Mouse (Mus musculus) CD8-positive naive resting alpha-beta T cell, adult 2 months (primary cell): Measurements from ENCODE around the gene Chd8.
"Not testable (repeated sequence)": the region's sequence is repeated elsewhere in the genome, so short reads cannot be mapped to it uniquely, and the experiment has no call there.

Experiments used
- DNase-seq, 2 experiments: peaks; one replicate each; pipeline ENCODE4 v3.0.0; 2022; ENCODE audit warnings: low read depth in 2 of 2, low spot score in 2 of 2

Chd8 gene

GRCm38 (mm10) chr14:52257484-52258213, at the start of gene Chd8:
Gene Chd8 (minus strand): TSS chr14:52257780.
- peak; percentile 98 for DNase-seq

- no peak for DNase-seq
Observed at GRCm38 (mm10) chr14:52306100-52306499, 48.5 kb upstream of the Chd8 start.

- peak; percentile 80 for DNase-seq
Observed at GRCm38 (mm10) chr14:52304644-52305271, 47.2 kb upstream of the Chd8 start, which contains the start of gene Mettl3. Gene Mettl3 (minus strand): TSS chr14:52305128.

GRCm38 (mm10) chr14:52303517-52303916, 45.9 kb upstream of the Chd8 start:
- not testable (repeated sequence) for DNase-seq

GRCm38 (mm10) chr14:52295558-52296264, 38.1 kb upstream of the Chd8 start:
- no peak for DNase-seq

- DNase-seq = no peak
Observed at GRCm38 (mm10) chr14:52284191-52284590, 26.6 kb upstream of the Chd8 start.

- no peak for DNase-seq
Observed at GRCm38 (mm10) chr14:52283629-52284028, 26.0 kb upstream of the Chd8 start.

GRCm38 (mm10) chr14:52279747-52280120, 22.2 kb upstream of the Chd8 start:
- no peak for DNase-seq

- DNase-seq = peak; percentile 99
Observed at GRCm38 (mm10) chr14:52278932-52279746, 21.6 kb upstream of the Chd8 start, which contains the start of the genes Tox4 and Rab2b. Gene Tox4 (plus strand): TSS chr14:52279146. Gene Rab2b (minus strand): TSS chr14:52279545.

- DNase-seq = no peak
Observed at GRCm38 (mm10) chr14:52277210-52277609, 19.6 kb upstream of the Chd8 start.

- no peak for DNase-seq
Observed at GRCm38 (mm10) chr14:52272781-52273180, 15.2 kb upstream of the Chd8 start.

GRCm38 (mm10) chr14:52256311-52257175, 1.0 kb downstream of the Chd8 start:
- peak in 1 of 2 experiments; percentile 25 for DNase-seq

- DNase-seq = no peak
Observed at GRCm38 (mm10) chr14:52246129-52246528, 11.5 kb downstream of the Chd8 start.

GRCm38 (mm10) chr14:52244690-52245042, 12.9 kb downstream of the Chd8 start:
- no peak for DNase-seq

- peak; percentile 97 to 100 for DNase-seq
Observed at GRCm38 (mm10) chr14:52244041-52244689, 13.4 kb downstream of the Chd8 start.

GRCm38 (mm10) chr14:52236216-52236615, 21.4 kb downstream of the Chd8 start:
- DNase-seq = no peak

GRCm38 (mm10) chr14:52235165-52235564, 22.4 kb downstream of the Chd8 start:
- DNase-seq = no peak

GRCm38 (mm10) chr14:52232249-52232648, 25.3 kb downstream of the Chd8 start:
- no peak for DNase-seq

- no peak for DNase-seq
Observed at GRCm38 (mm10) chr14:52225972-52226371, 31.6 kb downstream of the Chd8 start.

GRCm38 (mm10) chr14:52217261-52217660, 40.3 kb downstream of the Chd8 start:
- DNase-seq = no peak
